Comparison of ENCODE assay signal across 12 mouse cellular contexts in genomic region chr12:26478196-26479004, GRCm38 (mm10). TPM values are rescaled to one million over a fixed set of nuclear protein-coding genes. Genes with fewer than 3 reads are reported as not detected.
DNase-seq lines count a peak whose midpoint lies in the region; ATAC-seq and TF ChIP-seq lines count a peak whose summit lies in the region.
"Had no signal": no experiment of that assay in that cellular context is flagged by ENCODE, and none has a peak within 500 bp of the region (broad histone marks: within the 10 kb centered on the region; RNA-seq: fewer than 3 reads in every experiment).

No protein-coding gene starts in this region.

- H3K27ac ChIP-seq in gastrocnemius, adult 2 months, result peak overlapping the region; percentile 62
- no peak overlapping the region for H3K27ac ChIP-seq in lung, postnatal 0 days (ENCODE audit: low read length)
- H3K27ac ChIP-seq: forebrain, embryonic 13.5 days; hindbrain, embryonic 13.5 days had no signal

- H3K4me2 ChIP-seq in lung, postnatal 0 days (replicated peaks; ENCODE audit: low read depth, low read length), result no peak overlapping the region
- H3K4me2 ChIP-seq: forebrain, embryonic 13.5 days; hindbrain, embryonic 13.5 days had no signal

- H3K36me3 ChIP-seq in lung, postnatal 0 days (ENCODE audit: insufficient read depth, low read length), result 0 out of 2 replicates have a peak, but pooled peaks cover 10% of the 10 kb centered on the region
- H3K36me3 ChIP-seq: G1E had no signal

- intact Hi-C loops in gastrocnemius, adult 2 months (cut with DNase I), result no loop called here

- no peaks in the 10 kb centered on the region for H3K27me3 ChIP-seq in lung, postnatal 0 days (replicated peaks; ENCODE audit: insufficient read depth, low read length)
- H3K27me3 ChIP-seq: forebrain, embryonic 13.5 days; hindbrain, embryonic 13.5 days had no signal

- TF ChIP-seq CTCF in gastrocnemius, adult 2 months (IDR thresholded peaks at IDR 0.05), result no peak
- no peak for TF ChIP-seq CTCF in lung, postnatal 0 days (IDR thresholded peaks at IDR 0.05)

- no peaks in the 10 kb centered on the region for H3K4me1 ChIP-seq in lung, postnatal 0 days (ENCODE audit: insufficient read depth, low read depth, low read length)
- H3K4me1 ChIP-seq: forebrain, embryonic 13.5 days; hindbrain, embryonic 13.5 days had no signal

- peak; percentile 72 for DNase-seq in kidney, adult 9 months
- no peak for DNase-seq in kidney, postnatal 10 days
- peak; percentile 85 for DNase-seq in adrenal gland, adult 2 months
- DNase-seq in gastrocnemius, adult 2 months, result peak; percentile 68
- peak; percentile 66 for DNase-seq in lung, postnatal 0 days (ENCODE audit: low spot score)
- DNase-seq in B cell, adult 2 months, result no peak
- DNase-seq in cerebellum, postnatal 36 days, result no peak
- no peak for DNase-seq in cerebellum, postnatal 10 days
- DNase-seq: liver, postnatal 0 days had no signal

- peak; percentile 40; the same call in 1 of the 2 replicates for ATAC-seq in lung, postnatal 0 days
- ATAC-seq: forebrain, embryonic 13.5 days; liver, postnatal 0 days had no signal

- TF ChIP-seq EP300 in lung, postnatal 0 days (IDR thresholded peaks at IDR 0.05), result no peak

- H3K9ac ChIP-seq in lung, postnatal 0 days (replicated peaks; ENCODE audit: low read depth), result no peak overlapping the region
- H3K9ac ChIP-seq: forebrain, embryonic 13.5 days; hindbrain, embryonic 13.5 days; liver, postnatal 0 days had no signal

- no peaks in the 10 kb centered on the region for H3K9me3 ChIP-seq in lung, postnatal 0 days (ENCODE audit: low read length)
- H3K9me3 ChIP-seq: forebrain, embryonic 13.5 days; hindbrain, embryonic 13.5 days had no signal

- peak overlapping the region; percentile 49 for H3K4me3 ChIP-seq in gastrocnemius, adult 2 months
- H3K4me3 ChIP-seq in lung, postnatal 0 days (ENCODE audit: low read depth, low read length), result no peak overlapping the region
- H3K4me3 ChIP-seq: forebrain, embryonic 13.5 days; hindbrain, embryonic 13.5 days had no signal

- WGBS in lung, postnatal 0 days, result 62% methylated on average over 18 of the region's 18 CpGs

RNA-seq across cellular contexts. Expression of gene Cmpk2, which starts 9.4 kb away (rescaled TPM):
- total RNA-seq in adrenal gland, adult 2 months (2021), result 10 to 100 TPM; 11.1 to 19.5 TPM
- polyA plus RNA-seq in adrenal gland, adult 2 months (2012; rRNA removed), result 19.3 and 20.4 TPM in 2 replicates
- total RNA-seq in gastrocnemius, adult 2 months (2021), result 1 to 10 TPM in 1 of 2 experiments, under 1 TPM in 1; 0.97 to 1.8 TPM
- 9.8 and 9.9 TPM in 2 replicates for polyA plus RNA-seq in lung, postnatal 0 days (2015; fragmentation: Nextera tagmentation; extraction: Ambion mirVana)
- polyA plus RNA-seq: G1E had no signal

RNA-seq across cellular contexts. Expression of gene Rsad2, which starts 22.1 kb away (rescaled TPM):
- 10 to 100 TPM in 1 of 2 experiments, 1 to 10 TPM in 1; 7.6 to 23.4 TPM for total RNA-seq in adrenal gland, adult 2 months (2021)
- 5.1 and 7.0 TPM in 2 replicates for polyA plus RNA-seq in adrenal gland, adult 2 months (2012; rRNA removed)
- under 1 TPM; 0.46 to 0.53 TPM for total RNA-seq in gastrocnemius, adult 2 months (2021)
- polyA plus RNA-seq in lung, postnatal 0 days (2015; fragmentation: Nextera tagmentation; extraction: Ambion mirVana), result 11.5 and 13.3 TPM in 2 replicates
- polyA plus RNA-seq: G1E had no signal

Comparison
In these comparisons a context has a peak if more than half of its experiments do, and no peak if none do; other contexts are left out.
1. DNase-seq: peak in kidney, adult 9 months (single experiment), adrenal gland, adult 2 months (single experiment), gastrocnemius, adult 2 months (single experiment) and lung, postnatal 0 days (single experiment); none in kidney, postnatal 10 days (single experiment), B cell, adult 2 months (0 of 2), cerebellum, postnatal 36 days (0 of 2) and cerebellum, postnatal 10 days (0 of 2).
2. RNA of gene Cmpk2, which starts 9.4 kb away (total RNA-seq): 11.1 to 19.5 TPM in adrenal gland, adult 2 months; 0.97 to 1.8 TPM in gastrocnemius, adult 2 months; every median in the first group is over 4 times any median in the second.
3. RNA of gene Rsad2, which starts 22.1 kb away (total RNA-seq): 7.6 to 23.4 TPM in adrenal gland, adult 2 months; 0.46 to 0.53 TPM in gastrocnemius, adult 2 months; every median in the first group is over 4 times any median in the second.